Mouse (Mus musculus) bone marrow macrophage, adult 2 months (primary cell): ENCODE measurements around the gene Acoxl. TPM values are rescaled to one million over a fixed set of nuclear protein-coding genes. Genes with fewer than 3 reads are reported as not detected.
A peak's percentile ranks its signal among the peaks of the same experiment; 100 is the strongest.

ENCODE experiments used
- H3K27ac ChIP-seq: 2 replicates; pipeline ENCODE4 v1.5.1; 2012; ENCODE audit warnings: low read depth, low read length; ENCODE audit not compliant: insufficient read depth
- H3K4me1 ChIP-seq: 2 replicates; pipeline ENCODE4 v1.6.1; 2012; ENCODE audit warnings: low read length; ENCODE audit not compliant: control insufficient read depth, insufficient read depth
- H3K4me3 ChIP-seq: 2 replicates; pipeline ENCODE4 v1.5.1; 2012; ENCODE audit warnings: mild to moderate bottlenecking, low read length, moderate library complexity; ENCODE audit not compliant: insufficient read depth
- CTCF ChIP-seq: IDR thresholded peaks from 2 replicates; pipeline ENCODE4 v1.5.1; 2012; ENCODE audit warnings: low read depth, mild to moderate bottlenecking, low read length, moderate library complexity
- POLR2A ChIP-seq: IDR thresholded peaks from 2 replicates; pipeline ENCODE4 v1.6.1; 2012; ENCODE audit warnings: mild to moderate bottlenecking, low read depth, low read length, borderline replicate concordance
- polyA plus RNA-seq: library from polyadenylated mRNA; stranded (reverse); fragments of >200 nt; gene quantifications from 2 replicates; pipeline ENCODE4 v1.2.4, GENCODE M21; 2012; ENCODE audit not compliant: missing spikeins, insufficient read depth, insufficient read length

Acoxl gene
- polyA plus RNA-seq, 1 experiment, result not detected

DNA sequence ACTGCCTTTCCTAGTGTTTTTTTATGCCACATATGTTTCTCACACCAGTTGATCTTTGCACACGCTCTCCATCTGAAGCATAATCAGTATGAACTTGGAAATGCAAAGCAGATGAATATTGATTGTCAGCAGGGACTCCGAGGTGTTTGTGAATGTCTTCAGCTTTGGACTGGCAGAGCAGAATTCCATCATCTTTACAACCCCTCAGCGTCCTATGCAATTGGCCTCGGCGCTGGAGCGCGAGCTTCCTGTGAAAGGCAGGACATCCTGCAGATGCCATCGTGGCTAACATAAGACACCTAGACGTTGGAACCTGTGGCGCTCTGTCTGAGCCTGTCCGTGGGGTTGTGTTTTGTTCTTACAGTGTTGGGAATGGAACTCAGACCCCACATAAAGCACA, 292.8 kb downstream of the Acoxl start:
- TF ChIP-seq CTCF (no peak), POLR2A (no peak)
- peaks cover 33% of the 10 kb centered on the region for H3K4me1 ChIP-seq
- H3K27ac ChIP-seq, result no peak overlapping the region
- no peak overlapping the region for H3K4me3 ChIP-seq

GRCm38 (mm10) chr2:128132635-128133034, 294.0 kb downstream of the Acoxl start:
- H3K27ac ChIP-seq, result no peak overlapping the region
- no peak overlapping the region for H3K4me3 ChIP-seq
- TF ChIP-seq CTCF, result no peak
- no peak for TF ChIP-seq POLR2A
- H3K4me1 ChIP-seq, result peaks cover 44% of the 10 kb centered on the region

- TF ChIP-seq CTCF, result no peak
- Histone ChIP-seq H3K27ac (peak overlapping the region; percentile 61), H3K4me3 (no peak overlapping the region), H3K4me1 (peaks cover 41% of the 10 kb centered on the region)
Observed at GRCm38 (mm10) chr2:128133865-128134264, 295.2 kb downstream of the Acoxl start.

GRCm38 (mm10) chr2:128134474-128134873, 295.8 kb downstream of the Acoxl start:
- no peak for TF ChIP-seq POLR2A
- TF ChIP-seq CTCF, result no peak
- peak overlapping the region; percentile 61 for H3K27ac ChIP-seq
- no peak overlapping the region for H3K4me3 ChIP-seq
- peaks cover 40% of the 10 kb centered on the region for H3K4me1 ChIP-seq

GRCm38 (mm10) chr2:128134948-128135347, 296.3 kb downstream of the Acoxl start:
- TF ChIP-seq POLR2A (no peak), CTCF (no peak)
- Histone ChIP-seq H3K4me1 (peaks cover 40% of the 10 kb centered on the region), H3K4me3 (no peak overlapping the region), H3K27ac (no peak overlapping the region; the same call in 1 of the 2 replicates)

DNA sequence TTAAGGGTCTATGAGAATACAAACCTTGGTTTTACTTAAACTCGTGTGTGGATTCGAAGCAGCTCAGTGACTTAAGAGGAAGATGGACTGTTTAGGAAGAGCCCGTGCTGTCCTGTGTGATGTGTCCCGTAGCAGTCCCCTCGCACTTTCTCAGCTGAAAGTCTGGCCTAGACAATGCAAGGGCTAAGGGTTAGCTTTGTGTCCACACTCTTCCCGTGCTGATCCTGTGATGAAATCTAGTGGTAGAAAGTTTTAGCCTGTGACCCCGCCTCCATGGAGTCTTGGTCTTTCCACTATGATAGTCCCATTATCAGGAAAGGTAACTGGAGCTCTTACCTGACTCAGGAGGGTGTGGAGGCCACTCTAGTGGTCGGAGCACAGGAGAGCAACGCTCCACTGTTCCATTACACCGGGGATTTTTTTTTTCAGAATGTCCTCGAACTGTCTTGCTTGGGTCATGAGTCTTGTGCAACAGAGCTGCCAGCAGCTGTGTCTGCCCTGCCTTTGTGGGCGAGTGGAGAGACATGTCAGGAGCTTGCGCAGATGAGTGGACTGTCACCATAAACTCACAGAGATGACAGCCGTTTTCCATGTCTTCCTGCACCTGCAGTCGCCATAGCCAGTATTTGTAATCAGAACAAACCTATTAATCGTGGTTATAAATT, 298.2 kb downstream of the Acoxl start:
- H3K4me1 ChIP-seq, result peaks cover 51% of the 10 kb centered on the region
- TF ChIP-seq POLR2A (no peak), CTCF (no peak)
- H3K27ac ChIP-seq, result no peak overlapping the region

DNA sequence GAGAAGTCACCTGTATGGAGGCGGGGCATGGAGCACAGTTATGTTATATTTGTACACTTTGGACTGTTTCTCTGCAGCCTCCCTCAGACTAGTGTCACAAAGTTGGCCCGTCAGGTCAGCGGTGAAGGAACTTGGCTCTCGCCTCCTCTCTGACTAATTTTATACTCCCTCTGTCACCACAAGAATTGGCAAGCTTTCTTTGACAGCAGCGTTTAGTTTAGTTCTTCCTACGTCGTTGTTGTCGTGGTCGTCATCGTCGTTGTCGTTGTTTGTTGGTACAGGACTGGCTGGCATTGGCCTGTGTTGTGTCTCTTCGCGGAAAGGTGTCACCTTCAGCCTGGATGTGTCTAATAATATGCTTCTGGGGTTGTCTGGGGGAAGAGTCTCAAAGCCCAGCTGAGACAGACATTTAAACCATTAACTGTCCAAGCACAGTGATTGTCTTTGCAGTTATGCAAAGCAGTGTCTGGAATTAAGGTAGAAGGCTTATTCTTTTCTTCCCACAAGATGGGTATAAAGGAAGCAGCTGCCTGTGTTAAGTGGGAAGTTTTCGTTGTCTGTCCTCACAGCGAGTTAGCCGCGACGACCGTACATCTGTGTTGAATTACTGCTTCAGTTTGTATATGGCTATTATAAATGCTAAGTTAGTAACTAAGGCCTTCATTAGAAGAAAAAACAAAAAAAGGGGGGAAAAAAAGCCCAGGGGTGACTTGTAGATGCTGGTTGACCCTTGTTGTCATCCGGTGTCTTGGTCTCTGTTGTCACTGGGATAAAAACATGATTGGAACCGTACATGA, 299.0 kb downstream of the Acoxl start:
- no peak overlapping the region for H3K27ac ChIP-seq
- TF ChIP-seq CTCF (no peak), POLR2A (no peak)
- no peak overlapping the region for H3K4me3 ChIP-seq
- peaks cover 49% of the 10 kb centered on the region for H3K4me1 ChIP-seq

More for the DNA sequence above, 298.2 kb downstream of the Acoxl start:
- H3K4me3 ChIP-seq, result no peak overlapping the region

- Histone ChIP-seq H3K27ac (no peak overlapping the region), H3K4me1 (peaks cover 38% of the 10 kb centered on the region), H3K4me3 (no peak overlapping the region)
- no peak for TF ChIP-seq CTCF
- no peak for TF ChIP-seq POLR2A
Observed at GRCm38 (mm10) chr2:128138924-128139323, 300.2 kb downstream of the Acoxl start.

GRCm38 (mm10) chr2:128139781-128140180, 301.1 kb downstream of the Acoxl start:
- Histone ChIP-seq H3K4me1 (peaks cover 32% of the 10 kb centered on the region), H3K27ac (no peak overlapping the region), H3K4me3 (no peak overlapping the region)
- TF ChIP-seq CTCF, result no peak

DNA sequence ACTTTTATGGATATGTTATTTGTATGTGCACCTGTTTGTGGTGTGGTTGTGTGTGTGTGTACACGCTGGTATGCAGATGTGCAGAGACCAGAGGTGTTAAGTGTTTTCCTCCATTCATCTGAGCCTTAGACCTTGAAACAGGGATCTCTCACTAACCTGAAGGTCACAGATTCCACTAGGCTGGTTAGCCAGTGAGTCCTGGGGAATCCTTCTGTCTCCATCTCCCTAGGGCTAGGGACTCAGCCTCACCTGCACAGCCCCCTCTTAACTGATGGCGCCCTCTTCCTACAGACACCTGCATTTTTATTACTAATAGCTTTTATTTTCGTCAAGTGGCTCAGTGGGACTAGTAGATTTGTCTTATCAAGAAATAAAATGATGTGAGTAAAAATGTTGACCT, 301.5 kb downstream of the Acoxl start:
- no peak overlapping the region for H3K4me3 ChIP-seq
- peaks cover 29% of the 10 kb centered on the region for H3K4me1 ChIP-seq
- H3K27ac ChIP-seq, result no peak overlapping the region
- TF ChIP-seq POLR2A (no peak), CTCF (no peak)
